Mouse (Mus musculus) embryonic fibroblast, embryonic 13.5 days (primary cell): ENCODE data around the gene Ccdc51.

Source experiments
- CTCF ChIP-seq: IDR thresholded peaks from 2 replicates; pipeline ENCODE4 v1.5.1; 2011; ENCODE audit warnings: mild to moderate bottlenecking, control low read depth, low read length, moderate library complexity, borderline replicate concordance; ENCODE audit not compliant: insufficient read depth
- POLR2A ChIP-seq: IDR thresholded peaks from 2 replicates; pipeline ENCODE4 v1.6.1; 2011; ENCODE audit warnings: low read depth, mild to moderate bottlenecking, control low read depth, low read length, moderate library complexity

- TF ChIP-seq CTCF (no peak), POLR2A (no peak)
Measured at GRCm38 (mm10) chr9:109125481-109125880, 43.2 kb downstream of the Ccdc51 start.
